Mouse (Mus musculus) G1E (cell line): Measurements from ENCODE around the gene Myom1. TPM values are rescaled to one million over a fixed set of nuclear protein-coding genes. Genes with fewer than 3 reads are reported as not detected.
"Not testable (repeated sequence)": the region's sequence is repeated elsewhere in the genome, so short reads cannot be mapped to it uniquely, and the experiment has no call there.

ENCODE experiments used
- ATAC-seq: 2 replicates; pipeline ENCODE4 v1.8.0; 2016; ENCODE audit warnings: mild to moderate bottlenecking; ENCODE audit not compliant: insufficient number of reproducible peaks, poor library complexity, low FRiP score, severe bottlenecking; ENCODE audit errors: extremely low read depth
- DNase-seq: peaks from one replicate; pipeline ENCODE4 v3.0.0; 2012; ENCODE audit warnings: low spot score
- H3K27me3 ChIP-seq: 2 replicates; pipeline ENCODE4 v1.6.1; 2012; ENCODE audit warnings: mild to moderate bottlenecking, low read length, inconsistent platforms; ENCODE audit not compliant: insufficient read depth
- H3K36me3 ChIP-seq: replicated peaks from 2 replicates; pipeline ENCODE3; 2012; ENCODE audit warnings: mild to moderate bottlenecking, inconsistent platforms
- H3K4me1 ChIP-seq: 2 replicates; pipeline ENCODE4 v1.6.1; 2012; ENCODE audit warnings: low read depth, low read length, inconsistent platforms, mixed read lengths; ENCODE audit not compliant: insufficient read depth
- H3K4me3 ChIP-seq: 2 replicates; pipeline ENCODE4 v1.5.1; 2012; ENCODE audit warnings: low read depth, mild to moderate bottlenecking, inconsistent platforms, low read length, moderate library complexity, mixed read lengths
- H3K9me3 ChIP-seq: replicated peaks from 2 replicates; pipeline ENCODE4 v1.6.1; 2012; ENCODE audit warnings: inconsistent platforms
- CTCF ChIP-seq: IDR thresholded peaks from 2 replicates; pipeline ENCODE4 v1.5.1; 2012; ENCODE audit warnings: low read depth, low read length, inconsistent platforms, mixed read lengths
- GATA1 ChIP-seq: IDR thresholded peaks from 2 replicates; pipeline ENCODE4 v1.6.1; 2012; ENCODE audit warnings: borderline replicate concordance, low read length, inconsistent platforms, mixed read lengths
- GATA2 ChIP-seq: IDR thresholded peaks from 2 replicates; pipeline ENCODE4 v1.6.1; 2012; ENCODE audit warnings: low read depth, low read length, inconsistent platforms, borderline replicate concordance
- POLR2AphosphoS5 ChIP-seq: IDR thresholded peaks from 2 replicates; pipeline ENCODE4 v1.6.1; 2012; ENCODE audit warnings: low read depth, low read length, inconsistent platforms; ENCODE audit not compliant: insufficient replicate concordance
- TAL1 ChIP-seq: conservative IDR thresholded peaks from 2 replicates; pipeline ENCODE4 v1.6.1; 2012; ENCODE audit warnings: low read depth, low read length, inconsistent platforms, mixed read lengths
- polyA plus RNA-seq: library from polyadenylated mRNA; stranded (reverse); fragments of >175 nt; gene quantifications from 2 replicates; pipeline ENCODE4 v1.2.3, GENCODE M21; 2012
- total RNA-seq, 2 experiments: library from RNA; stranded (forward) in 1 of 2; stranded (reverse) in 1 of 2; fragments of 200-1000 nt in 1 of 2; fragments of >200 nt in 1 of 2; fragmentation: Nextera tagmentation in 1 of 2; gene quantifications; 2 replicates each; pipeline ENCODE4 v1.2.3; 2014 to 2017

Gene Myom1
- total RNA-seq (2014; fragmentation: Nextera tagmentation) (1.2 and 1.6 TPM in 2 replicates), total RNA-seq (2017) (0.71 and 1.0 TPM in 2 replicates), polyA plus RNA-seq (0.11 and 0.25 TPM in 2 replicates)

DNA sequence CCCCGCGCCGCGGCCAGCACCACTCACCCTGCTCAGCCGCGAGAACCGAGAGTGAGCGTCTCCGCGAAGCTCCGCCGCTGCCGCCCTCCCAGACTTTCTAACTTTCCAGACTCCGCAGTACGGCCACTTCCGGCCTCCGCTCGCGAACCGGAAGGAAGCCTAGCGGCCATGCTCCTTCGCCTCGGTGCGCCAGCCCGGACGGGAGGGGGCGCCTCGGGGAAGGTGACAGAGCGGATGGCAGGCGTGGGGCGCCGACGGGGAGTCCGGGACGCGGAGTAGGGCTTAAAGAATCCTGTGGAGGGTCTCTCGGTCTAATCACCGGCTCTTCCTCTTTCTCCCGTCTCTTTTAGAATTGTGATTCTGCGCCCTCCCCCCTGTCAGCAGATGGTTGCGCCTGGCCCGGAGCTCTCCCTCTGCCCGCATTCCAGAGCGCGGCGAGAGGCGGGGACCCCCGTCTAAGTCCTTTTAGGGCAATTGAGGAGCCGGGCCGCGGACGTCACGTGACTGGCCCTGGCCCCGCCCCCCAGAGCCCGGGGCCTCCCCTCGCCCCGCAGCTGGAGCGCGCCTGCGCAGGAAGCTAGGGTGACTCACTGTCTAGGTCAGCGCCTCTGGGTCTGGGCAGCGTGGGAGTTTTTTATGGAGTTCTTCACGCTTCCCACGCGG, at the start of gene Myom1:
Gene Myom1, plus strand, starts transcription at position 553 of the 663 bp plus-strand sequence.
- ATAC-seq = peak; percentile 69
- H3K36me3 ChIP-seq = peaks cover 22% of the 10 kb centered on the region
- H3K4me3 ChIP-seq = peak within 1 kb of the TSS; percentile 90
- no peaks in the 10 kb centered on the region for H3K9me3 ChIP-seq
- no peak for TF ChIP-seq TAL1
- TF ChIP-seq GATA1 = no peak
- no peak for TF ChIP-seq POLR2AphosphoS5
- TF ChIP-seq GATA2 = no peak
- TF ChIP-seq CTCF = no peak
- DNase-seq = peak; percentile 95
- peaks cover 42% of the 10 kb centered on the region for H3K4me1 ChIP-seq
- no peaks in the 10 kb centered on the region for H3K27me3 ChIP-seq

DNA sequence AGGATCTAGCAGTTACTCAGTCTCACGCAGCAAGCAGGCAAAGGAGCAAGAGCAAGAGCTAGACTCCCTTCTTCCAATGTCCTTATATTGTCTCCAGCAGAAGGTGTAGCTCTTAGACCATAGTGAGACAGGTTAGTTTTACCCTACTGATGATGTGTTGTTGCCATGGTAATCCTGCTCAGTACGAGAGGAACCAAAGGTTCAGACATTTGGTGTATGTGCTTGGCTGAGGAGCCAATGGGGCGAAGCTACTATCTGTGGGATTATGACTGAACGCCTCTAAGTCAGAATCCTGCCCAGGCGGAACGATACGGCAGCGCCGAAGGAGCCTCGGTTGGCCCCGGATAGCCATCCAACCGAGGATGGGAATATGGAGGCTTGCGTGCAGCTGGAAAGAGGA, 38.9 kb upstream of the Myom1 start:
- H3K4me3 ChIP-seq, DNase-seq, H3K9me3 ChIP-seq, H3K36me3 ChIP-seq, H3K27me3 ChIP-seq, H3K4me1 ChIP-seq: not testable (repeated sequence)
- peak; percentile 100 for ATAC-seq

DNA sequence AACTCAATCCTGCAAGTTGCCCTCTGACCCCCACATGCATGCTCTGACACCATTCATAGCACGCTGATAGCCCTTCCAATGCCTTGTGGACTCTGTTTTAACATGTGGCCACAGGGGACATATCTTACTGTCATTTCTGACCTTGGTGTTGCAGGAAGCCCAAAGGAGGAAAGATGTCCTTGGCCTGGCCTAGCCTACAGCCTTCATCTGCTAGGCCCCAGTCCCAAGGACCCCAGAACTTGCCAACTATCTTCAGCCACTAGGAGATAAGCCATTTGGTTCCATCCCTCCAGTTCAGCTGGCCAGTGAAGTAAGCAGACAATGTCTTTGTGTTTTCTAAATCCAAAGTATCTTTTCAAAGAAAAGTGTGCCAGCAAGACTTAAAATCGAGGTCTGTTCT, 37.2 kb upstream of the Myom1 start:
- H3K27me3 ChIP-seq = no peaks in the 10 kb centered on the region
- peaks cover 6% of the 10 kb centered on the region for H3K4me1 ChIP-seq
- TF ChIP-seq TAL1 = no peak
- no peak for TF ChIP-seq GATA1
- no peak for TF ChIP-seq POLR2AphosphoS5
- no peaks in the 10 kb centered on the region for H3K9me3 ChIP-seq
- H3K4me3 ChIP-seq = no peak overlapping the region
- ATAC-seq = no peak
- no peak for DNase-seq
- H3K36me3 ChIP-seq = no peaks in the 10 kb centered on the region

DNA sequence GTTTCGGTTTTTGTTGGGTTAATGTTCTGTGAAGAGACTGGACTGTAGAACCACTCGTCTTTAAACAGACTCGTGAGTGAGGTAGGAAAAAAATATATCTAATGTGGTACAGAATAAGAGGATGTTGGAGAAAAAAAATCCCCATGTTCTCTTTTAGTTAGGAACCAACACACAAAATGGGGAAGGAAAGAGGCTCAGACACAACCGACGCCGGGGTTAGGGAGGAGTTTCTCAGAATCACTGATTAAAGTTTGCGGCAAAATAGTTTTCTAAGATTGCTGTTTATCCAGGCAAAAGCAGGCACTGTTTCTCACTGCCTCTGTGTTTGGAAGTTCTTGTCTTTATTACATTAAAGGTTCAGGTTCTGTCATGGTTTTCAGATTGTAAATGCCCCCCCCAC, 36.3 kb upstream of the Myom1 start:
- H3K9me3 ChIP-seq = no peaks in the 10 kb centered on the region
- no peak for ATAC-seq
- H3K36me3 ChIP-seq = no peaks in the 10 kb centered on the region
- H3K4me1 ChIP-seq = peaks cover 6% of the 10 kb centered on the region
- no peak overlapping the region for H3K4me3 ChIP-seq
- no peak for TF ChIP-seq POLR2AphosphoS5
- no peak for TF ChIP-seq GATA1
- TF ChIP-seq GATA2 = no peak
- TF ChIP-seq TAL1 = no peak
- no peak for TF ChIP-seq CTCF
- H3K27me3 ChIP-seq = no peaks in the 10 kb centered on the region
- no peak for DNase-seq

DNA sequence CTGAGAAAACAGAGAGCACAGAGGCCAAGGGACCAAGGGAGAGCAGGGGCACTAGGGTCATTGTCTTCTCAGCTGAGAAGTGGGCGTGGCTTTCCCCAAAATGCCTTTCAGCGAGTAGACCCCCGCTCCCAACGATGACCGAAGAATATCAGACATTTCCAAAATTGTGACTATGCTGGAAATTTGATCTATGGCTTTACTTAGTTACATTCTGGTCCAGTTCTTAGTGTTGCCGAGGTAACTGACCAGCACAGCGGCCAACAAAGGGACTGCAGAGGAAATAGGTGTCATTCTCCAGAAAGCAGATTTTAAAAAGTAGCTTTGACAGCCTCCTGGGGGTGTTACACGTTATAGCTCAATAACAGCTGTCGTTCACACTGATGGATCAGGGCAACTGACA, 35.2 kb upstream of the Myom1 start:
- Histone ChIP-seq H3K36me3 (no peaks in the 10 kb centered on the region), H3K9me3 (no peaks in the 10 kb centered on the region), H3K4me3 (no peak overlapping the region), H3K4me1 (peaks cover 6% of the 10 kb centered on the region), H3K27me3 (no peaks in the 10 kb centered on the region)
- ATAC-seq (no peak), DNase-seq (no peak)
- TF ChIP-seq TAL1 (no peak), POLR2AphosphoS5 (no peak), CTCF (no peak), GATA2 (no peak), GATA1 (no peak)

DNA sequence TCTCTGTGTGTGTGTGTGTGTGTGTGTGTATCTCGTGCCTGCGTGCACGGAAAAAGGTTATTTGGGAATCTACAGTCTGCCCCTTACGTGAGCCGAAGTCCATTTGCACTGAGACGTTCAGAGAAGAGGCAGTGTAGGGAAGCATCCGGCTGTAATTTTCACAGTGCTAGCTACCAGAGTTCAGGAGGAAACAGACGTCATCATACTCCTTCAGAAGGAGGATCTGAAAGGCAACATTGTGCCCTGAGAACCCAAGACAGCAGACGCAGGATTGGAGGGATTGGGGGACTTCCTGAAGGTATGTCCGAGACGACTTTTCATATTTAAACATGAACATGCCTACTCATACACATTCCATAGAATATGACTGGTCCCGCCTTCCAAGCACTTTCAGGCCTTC, 34.8 kb upstream of the Myom1 start:
- DNase-seq (no peak), ATAC-seq (no peak)
- no peaks in the 10 kb centered on the region for H3K9me3 ChIP-seq
- H3K27me3 ChIP-seq = no peaks in the 10 kb centered on the region
- H3K4me1 ChIP-seq = peaks cover 6% of the 10 kb centered on the region
- no peaks in the 10 kb centered on the region for H3K36me3 ChIP-seq
- no peak overlapping the region for H3K4me3 ChIP-seq
- TF ChIP-seq CTCF (no peak), GATA1 (no peak), GATA2 (no peak), POLR2AphosphoS5 (no peak), TAL1 (no peak)
